Mouse (Mus musculus): ENCODE measurements around the gene Ptger4. TPM values are rescaled to one million over a fixed set of nuclear protein-coding genes. Genes with fewer than 3 reads are reported as not detected.

The Ptger4 gene
- polyA plus RNA-seq, 1 experiment: 10.7 TPM

GRCm38 (mm10) chr15:5186293-5186675 lies 57.7 kb downstream of the Ptger4 start:
- peaks cover 5% of the 10 kb centered on the region for H3K79me3 ChIP-seq (ENCODE audit: low read depth)
- TF ChIP-seq MAX (IDR thresholded peaks at IDR 0.05): no peak
- H3K4me3 ChIP-seq (ENCODE audit: insufficient read depth, poor library complexity, severe bottlenecking): peak overlapping the region; percentile 88
- H3ac ChIP-seq (ENCODE audit: control insufficient read depth, insufficient read length, low read depth): peak overlapping the region; percentile 95
- H3K27me3 ChIP-seq (ENCODE audit: control insufficient read depth, insufficient read depth, insufficient read length): no peaks in the 10 kb centered on the region
- peaks cover 30% of the 10 kb centered on the region for H3K36me3 ChIP-seq (ENCODE audit: control insufficient read depth, insufficient read depth)
- peaks cover 32% of the 10 kb centered on the region for H3K79me2 ChIP-seq (ENCODE audit: control insufficient read depth, insufficient read depth)

- Histone ChIP-seq H3K27me3 (ENCODE audit: control insufficient read depth, insufficient read depth, insufficient read length) (no peaks in the 10 kb centered on the region), H3K79me2 (ENCODE audit: control insufficient read depth, insufficient read depth) (peaks cover 32% of the 10 kb centered on the region), H3K4me3 (ENCODE audit: insufficient read depth, poor library complexity, severe bottlenecking) (peak within 1 kb of the TSS; percentile 88), H3ac (ENCODE audit: control insufficient read depth, insufficient read length, low read depth) (peak within 1 kb of the TSS; percentile 95), H3K79me3 (ENCODE audit: low read depth) (peaks cover 5% of the 10 kb centered on the region), H3K36me3 (ENCODE audit: control insufficient read depth, insufficient read depth) (peaks cover 30% of the 10 kb centered on the region)
- TF ChIP-seq MYOG (IDR thresholded peaks at IDR 0.05; ENCODE audit: control insufficient read depth, extremely low read depth, insufficient read length) (no peak), MYOD1 (IDR thresholded peaks at IDR 0.05; ENCODE audit: control insufficient read depth, insufficient read length, low read depth) (no peak), FOSL1 (IDR thresholded peaks at IDR 0.05; ENCODE audit: insufficient read depth, low read length, poor library complexity, severe bottlenecking) (no peak), CTCF (IDR thresholded peaks at IDR 0.05; ENCODE audit: control insufficient read depth, insufficient read depth, insufficient read length) (peak; percentile 13), CEBPB (IDR thresholded peaks at IDR 0.05; ENCODE audit: low read depth) (no peak), USF1 (IDR thresholded peaks at IDR 0.05; ENCODE audit: low read depth) (peak; percentile 66), MAX (IDR thresholded peaks at IDR 0.05) (peak; percentile 99)
Measured at GRCm38 (mm10) chr15:5185366-5186292, 58.4 kb downstream of the Ptger4 start, which contains the start of gene Ttc33. Ttc33 (plus strand) TSS chr15:5185525.

DNA sequence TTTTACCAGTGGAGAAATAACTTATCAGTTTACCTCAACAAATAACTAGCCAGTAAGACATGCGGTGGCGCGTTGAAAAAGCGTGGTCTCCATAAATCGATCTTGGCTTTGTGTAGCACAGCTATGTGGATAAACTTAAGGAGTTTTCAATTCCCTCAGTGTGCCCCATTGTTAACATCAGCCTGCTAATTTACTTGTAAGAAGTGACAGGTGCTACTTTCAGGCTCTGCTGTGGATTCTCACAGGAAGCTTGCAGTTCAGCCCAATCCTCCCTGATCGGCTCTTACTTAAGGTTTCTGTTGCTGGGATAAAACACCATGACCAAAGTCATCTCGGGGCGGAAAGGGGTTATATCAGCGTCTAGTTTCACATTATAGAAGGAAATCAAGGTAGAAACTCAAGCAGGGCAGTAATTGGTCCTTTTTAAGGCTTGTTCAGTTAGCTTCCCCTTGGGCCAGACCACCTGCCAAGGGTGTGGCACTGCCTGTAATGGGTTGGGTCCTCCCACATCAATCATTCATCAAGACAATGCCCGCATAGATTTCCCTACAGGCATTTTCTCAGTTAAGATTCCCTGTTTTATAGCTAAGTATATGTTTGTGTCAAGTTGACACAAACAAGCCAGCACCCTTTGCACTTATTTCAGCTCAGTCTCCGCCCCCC lies 59.2 kb downstream of the Ptger4 start:
- peak overlapping the region; percentile 88 for H3K4me3 ChIP-seq (ENCODE audit: insufficient read depth, poor library complexity, severe bottlenecking)
- TF ChIP-seq CTCF (IDR thresholded peaks at IDR 0.05; ENCODE audit: control insufficient read depth, insufficient read depth, insufficient read length) (no peak), FOSL1 (IDR thresholded peaks at IDR 0.05; ENCODE audit: insufficient read depth, low read length, poor library complexity, severe bottlenecking) (no peak), USF1 (IDR thresholded peaks at IDR 0.05; ENCODE audit: low read depth) (no peak), MYOD1 (IDR thresholded peaks at IDR 0.05; ENCODE audit: control insufficient read depth, insufficient read length, low read depth) (no peak), MAX (IDR thresholded peaks at IDR 0.05) (no peak), CEBPB (IDR thresholded peaks at IDR 0.05; ENCODE audit: low read depth) (no peak), MYOG (IDR thresholded peaks at IDR 0.05; ENCODE audit: control insufficient read depth, extremely low read depth, insufficient read length) (no peak)
- H3K79me2 ChIP-seq (ENCODE audit: control insufficient read depth, insufficient read depth): peaks cover 32% of the 10 kb centered on the region
- H3ac ChIP-seq (ENCODE audit: control insufficient read depth, insufficient read length, low read depth): peak overlapping the region; percentile 16
- peaks cover 30% of the 10 kb centered on the region for H3K36me3 ChIP-seq (ENCODE audit: control insufficient read depth, insufficient read depth)
- H3K27me3 ChIP-seq (ENCODE audit: control insufficient read depth, insufficient read depth, insufficient read length): no peaks in the 10 kb centered on the region
- H3K79me3 ChIP-seq (ENCODE audit: low read depth): peaks cover 5% of the 10 kb centered on the region

GRCm38 (mm10) chr15:5173217-5173820 lies 70.7 kb downstream of the Ptger4 start:
- H3K79me3 ChIP-seq (ENCODE audit: low read depth): no peaks in the 10 kb centered on the region
- no peak overlapping the region for H3ac ChIP-seq (ENCODE audit: control insufficient read depth, insufficient read length, low read depth)
- H3K4me3 ChIP-seq (ENCODE audit: insufficient read depth, poor library complexity, severe bottlenecking): no peak overlapping the region
- H3K36me3 ChIP-seq (ENCODE audit: control insufficient read depth, insufficient read depth): peaks cover 87% of the 10 kb centered on the region
- TF ChIP-seq CTCF (IDR thresholded peaks at IDR 0.05; ENCODE audit: control insufficient read depth, insufficient read depth, insufficient read length): no peak
- TF ChIP-seq FOSL1 (IDR thresholded peaks at IDR 0.05; ENCODE audit: insufficient read depth, low read length, poor library complexity, severe bottlenecking): no peak
- no peak for TF ChIP-seq MYOG (IDR thresholded peaks at IDR 0.05; ENCODE audit: control insufficient read depth, extremely low read depth, insufficient read length)
- no peak for TF ChIP-seq CEBPB (IDR thresholded peaks at IDR 0.05; ENCODE audit: low read depth)
- no peak for TF ChIP-seq MAX (IDR thresholded peaks at IDR 0.05)
- no peak for TF ChIP-seq MYOD1 (IDR thresholded peaks at IDR 0.05; ENCODE audit: control insufficient read depth, insufficient read length, low read depth)
- TF ChIP-seq USF1 (IDR thresholded peaks at IDR 0.05; ENCODE audit: low read depth): no peak
- H3K27me3 ChIP-seq (ENCODE audit: control insufficient read depth, insufficient read depth, insufficient read length): no peaks in the 10 kb centered on the region
- H3K79me2 ChIP-seq (ENCODE audit: control insufficient read depth, insufficient read depth): no peaks in the 10 kb centered on the region

DNA sequence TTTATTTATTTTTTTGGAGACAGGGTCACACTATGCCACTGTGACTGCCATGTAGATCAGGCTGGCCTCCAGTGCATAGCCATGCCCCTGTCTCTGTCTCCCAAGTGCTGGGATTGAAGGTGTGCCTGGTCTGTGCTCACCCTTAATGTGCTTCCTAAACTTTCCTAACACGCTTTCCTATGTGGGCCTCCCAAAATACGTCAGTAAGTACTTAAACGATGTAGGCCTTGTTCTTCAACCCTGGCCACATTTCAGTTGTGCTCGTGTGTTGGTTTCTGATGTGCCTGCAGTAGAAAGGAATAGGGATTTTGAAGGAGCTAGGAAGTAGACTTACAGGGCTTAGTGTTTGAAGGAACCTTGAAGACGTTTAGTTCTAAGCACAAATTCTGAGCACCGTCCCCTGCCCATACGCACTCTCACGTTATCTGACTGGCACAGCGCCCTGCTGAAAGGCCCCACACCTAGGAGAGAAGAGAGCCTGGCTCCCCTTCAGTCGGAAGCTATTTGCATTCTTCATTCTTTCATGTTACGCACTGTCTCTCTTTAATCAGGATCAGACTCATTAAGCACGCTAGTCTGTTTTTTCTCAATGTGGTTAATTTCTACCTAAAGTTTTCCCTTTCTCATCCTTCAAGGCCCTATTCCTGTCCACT lies 78.7 kb downstream of the Ptger4 start:
- Histone ChIP-seq H3K4me3 (ENCODE audit: insufficient read depth, poor library complexity, severe bottlenecking) (no peak overlapping the region), H3K36me3 (ENCODE audit: control insufficient read depth, insufficient read depth) (peaks cover 77% of the 10 kb centered on the region), H3K79me2 (ENCODE audit: control insufficient read depth, insufficient read depth) (peaks cover 4% of the 10 kb centered on the region), H3K79me3 (ENCODE audit: low read depth) (peaks cover 2% of the 10 kb centered on the region), H3ac (ENCODE audit: control insufficient read depth, insufficient read length, low read depth) (no peak overlapping the region), H3K27me3 (ENCODE audit: control insufficient read depth, insufficient read depth, insufficient read length) (no peaks in the 10 kb centered on the region)
- TF ChIP-seq MAX (IDR thresholded peaks at IDR 0.05) (no peak), FOSL1 (IDR thresholded peaks at IDR 0.05; ENCODE audit: insufficient read depth, low read length, poor library complexity, severe bottlenecking) (no peak), MYOG (IDR thresholded peaks at IDR 0.05; ENCODE audit: control insufficient read depth, extremely low read depth, insufficient read length) (no peak), CEBPB (IDR thresholded peaks at IDR 0.05; ENCODE audit: low read depth) (no peak), CTCF (IDR thresholded peaks at IDR 0.05; ENCODE audit: control insufficient read depth, insufficient read depth, insufficient read length) (no peak), USF1 (IDR thresholded peaks at IDR 0.05; ENCODE audit: low read depth) (no peak)

All from C2C12 (cell line).